Mouse (Mus musculus): ENCODE results near the gene Sphkap.

GRCm38 (mm10) chr1:83345572-83345971 lies 62.4 kb downstream of the Sphkap start:
- no peak for TF ChIP-seq POLR2A (IDR thresholded peaks at IDR 0.05; ENCODE audit: insufficient read depth, low read depth, low read length)
- TF ChIP-seq CTCF (IDR thresholded peaks at IDR 0.05): no peak
- TF ChIP-seq EP300 (IDR thresholded peaks at IDR 0.05; ENCODE audit: insufficient read depth, low read depth, low read length): no peak
